Mouse (Mus musculus): ENCODE results near the gene Hsp90aa1. TPM values are rescaled to one million over a fixed set of nuclear protein-coding genes. Genes with fewer than 3 reads are reported as not detected.
A peak's percentile ranks its signal among the peaks of the same experiment; 100 is the strongest.
"Not testable (repeated sequence)": the region's sequence is repeated elsewhere in the genome, so short reads cannot be mapped to it uniquely, and the experiment has no call there.

The Hsp90aa1 gene
- polyA plus RNA-seq, 1 experiment from 2014 or later, result 675 TPM

DNA sequence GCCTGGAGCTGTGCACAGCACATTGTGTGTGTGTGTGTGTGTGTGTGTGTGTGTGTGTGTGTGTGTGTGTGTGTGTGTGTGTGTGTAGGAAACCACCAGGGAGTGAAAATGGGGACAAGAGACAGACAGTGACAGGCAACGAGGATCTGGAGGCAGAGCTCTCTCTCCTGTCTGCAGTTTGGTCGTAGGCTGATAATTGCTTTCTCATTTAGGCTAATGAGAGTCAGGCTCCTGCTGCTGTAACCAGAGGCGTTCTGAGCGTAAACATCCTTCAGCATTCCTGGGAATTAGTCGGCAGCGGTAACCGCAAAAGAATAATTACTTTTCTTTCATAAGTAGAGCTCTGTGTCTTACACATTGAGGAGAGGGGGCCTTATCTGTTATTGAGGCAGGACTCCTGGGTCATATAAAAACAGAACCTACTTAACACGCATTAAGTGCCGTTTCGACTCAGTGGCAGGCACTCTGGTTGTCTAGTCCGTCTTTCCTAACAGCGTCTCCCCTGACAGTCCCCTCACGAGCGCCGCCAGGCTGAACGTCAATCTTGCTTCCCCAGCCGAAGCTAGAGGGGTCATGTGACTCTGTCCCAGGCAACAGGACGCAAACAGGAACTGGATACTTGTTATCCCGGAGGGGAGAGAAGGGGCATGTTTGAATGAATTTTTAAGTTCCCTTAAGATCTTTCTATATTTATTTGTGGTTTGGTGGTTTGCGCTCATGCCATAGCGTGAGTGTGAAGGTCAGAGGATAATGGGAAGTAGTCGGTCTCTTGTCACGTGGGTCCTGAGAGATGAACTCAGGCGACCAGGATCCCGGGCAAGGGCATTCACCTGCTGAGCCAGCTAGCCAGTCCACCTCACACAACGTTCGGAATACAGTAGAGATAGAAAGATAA is 4.1 kb upstream of the Hsp90aa1 start:
- no peaks in the 10 kb centered on the region for H3K36me3 ChIP-seq (ENCODE audit: control insufficient read depth, insufficient read depth, low read length)
- no peaks in the 10 kb centered on the region for H3K9me3 ChIP-seq (ENCODE audit: control insufficient read depth, low read length)
- H3K4me2 ChIP-seq (ENCODE audit: low read length), result peak overlapping the region; percentile 71
- peaks cover 9 to 16% of the 10 kb centered on the region in 2 experiments for H3K4me1 ChIP-seq (ENCODE audit: control insufficient read depth in 2 of 2, insufficient read depth in 2 of 2, low read length in 2 of 2)
- H3K27me3 ChIP-seq (ENCODE audit: control insufficient read depth, insufficient read depth, low read length), result no peaks in the 10 kb centered on the region
- 0 out of 2 replicates have a peak, but pooled peaks have one; percentile 64 for ATAC-seq (ENCODE audit: insufficient number of reproducible peaks, insufficient read depth, low FRiP score, low read depth)
- peak overlapping the region; percentile 54 for H3K9ac ChIP-seq (ENCODE audit: low read length)
- under 1% methylated on average over 27 of the region's 27 CpGs for WGBS
- peak overlapping the region; percentile 41 to 43 for H3K4me3 ChIP-seq (ENCODE audit: control insufficient read depth in 1 of 2, insufficient read depth in 1 of 2, low read depth in 1 of 2, low read length in 2 of 2)
- H3K27ac ChIP-seq (replicated peaks in 1 of 2; ENCODE audit: control insufficient read depth in 1 of 2, insufficient read depth in 1 of 2, low read depth in 2 of 2, low read length in 2 of 2), result peak overlapping the region; percentile 19 to 66

- H3K27ac ChIP-seq (replicated peaks in 1 of 2; ENCODE audit: control insufficient read depth in 1 of 2, insufficient read depth in 1 of 2, low read depth in 2 of 2, low read length in 2 of 2); H3K36me3 ChIP-seq (ENCODE audit: control insufficient read depth, insufficient read depth, low read length); H3K4me3 ChIP-seq (ENCODE audit: control insufficient read depth in 1 of 2, insufficient read depth in 1 of 2, low read depth in 1 of 2, low read length in 2 of 2); H3K4me2 ChIP-seq (ENCODE audit: low read length); H3K27me3 ChIP-seq (ENCODE audit: control insufficient read depth, insufficient read depth, low read length); H3K9ac ChIP-seq (ENCODE audit: low read length); H3K9me3 ChIP-seq (ENCODE audit: control insufficient read depth, low read length); ATAC-seq (ENCODE audit: insufficient number of reproducible peaks, insufficient read depth, low FRiP score, low read depth): not testable (repeated sequence)
- 82% methylated on average over 4 of the region's 4 CpGs for WGBS
- H3K4me1 ChIP-seq (ENCODE audit: control insufficient read depth in 2 of 2, insufficient read depth in 2 of 2, low read length in 2 of 2), result peaks cover 14 to 25% of the 10 kb centered on the region in 2 experiments
Measured at GRCm38 (mm10) chr12:110705419-110705818, 2.9 kb upstream of the Hsp90aa1 start.

DNA sequence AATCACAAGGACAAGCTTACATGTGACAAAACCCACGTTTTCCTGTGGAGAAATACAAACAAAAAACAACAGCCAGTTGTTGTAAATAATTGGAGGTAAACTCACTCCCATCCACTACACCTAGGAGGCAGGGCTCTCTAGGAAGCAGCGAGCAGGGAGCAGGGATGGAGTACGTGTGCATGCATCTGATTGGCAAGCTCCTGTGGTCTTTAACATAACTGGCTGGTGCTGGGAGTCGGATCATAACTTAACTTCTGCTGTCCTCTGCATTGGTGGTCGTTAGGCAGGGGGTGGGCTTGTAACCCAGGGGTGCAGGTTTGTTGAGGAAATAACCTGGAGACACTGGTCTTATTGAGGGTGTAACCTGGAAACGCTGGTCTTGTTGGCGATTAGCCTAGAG is 1.2 kb upstream of the Hsp90aa1 start:
- no peaks in the 10 kb centered on the region for H3K36me3 ChIP-seq (ENCODE audit: control insufficient read depth, insufficient read depth, low read length)
- peaks cover 18 to 31% of the 10 kb centered on the region in 2 experiments for H3K4me1 ChIP-seq (ENCODE audit: control insufficient read depth in 2 of 2, insufficient read depth in 2 of 2, low read length in 2 of 2)
- no peak for ATAC-seq (ENCODE audit: insufficient number of reproducible peaks, insufficient read depth, low FRiP score, low read depth)
- 57% methylated on average over 7 of the region's 7 CpGs for WGBS
- H3K4me3 ChIP-seq (ENCODE audit: control insufficient read depth in 1 of 2, insufficient read depth in 1 of 2, low read depth in 1 of 2, low read length in 2 of 2), result no peak overlapping the region
- no peak overlapping the region; the same call in 1 of the 2 replicates for H3K4me2 ChIP-seq (ENCODE audit: low read length)
- peak overlapping the region; percentile 58; the same call in 1 of the 2 replicates for H3K9ac ChIP-seq (ENCODE audit: low read length)
- H3K27me3 ChIP-seq (ENCODE audit: control insufficient read depth, insufficient read depth, low read length), result no peaks in the 10 kb centered on the region
- peak overlapping the region in 1 of 2 experiments; percentile 57; a peak in 1 of 4 replicates for H3K27ac ChIP-seq (replicated peaks in 1 of 2; ENCODE audit: control insufficient read depth in 1 of 2, insufficient read depth in 1 of 2, low read depth in 2 of 2, low read length in 2 of 2)
- no peaks in the 10 kb centered on the region for H3K9me3 ChIP-seq (ENCODE audit: control insufficient read depth, low read length)

DNA sequence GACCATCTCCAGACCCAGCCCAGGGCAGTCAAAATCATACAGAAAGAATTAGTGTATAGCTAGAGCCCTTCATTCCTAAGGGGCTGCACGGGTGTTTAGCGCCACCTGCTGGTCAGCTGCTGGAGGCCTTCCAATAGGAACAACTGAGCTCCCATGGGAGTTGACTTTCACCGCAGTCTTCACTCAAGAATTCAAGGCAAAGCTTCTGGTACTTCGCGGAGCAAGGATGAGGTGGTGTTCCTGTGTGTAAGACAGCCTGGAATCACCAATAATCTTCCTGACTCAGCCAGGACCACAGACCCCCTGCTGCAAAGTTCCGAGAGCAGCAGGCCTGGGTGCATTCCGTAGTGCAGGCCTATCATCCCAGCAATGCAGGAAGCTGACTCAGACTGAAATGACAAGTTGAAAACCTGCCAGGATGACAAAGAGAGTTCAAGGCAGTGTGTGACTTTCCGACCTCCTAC is 512 bp upstream of the Hsp90aa1 start:
- Histone ChIP-seq H3K36me3 (ENCODE audit: control insufficient read depth, insufficient read depth, low read length) (no peaks in the 10 kb centered on the region), H3K27ac (replicated peaks in 1 of 2; ENCODE audit: control insufficient read depth in 1 of 2, insufficient read depth in 1 of 2, low read depth in 2 of 2, low read length in 2 of 2) (peak overlapping the region; percentile 37 to 57; a peak in 2 of 4 replicates), H3K4me1 (ENCODE audit: control insufficient read depth in 2 of 2, insufficient read depth in 2 of 2, low read length in 2 of 2) (peaks cover 20 to 35% of the 10 kb centered on the region in 2 experiments), H3K27me3 (ENCODE audit: control insufficient read depth, insufficient read depth, low read length) (no peaks in the 10 kb centered on the region), H3K4me3 (ENCODE audit: control insufficient read depth in 1 of 2, insufficient read depth in 1 of 2, low read depth in 1 of 2, low read length in 2 of 2) (peak overlapping the region in 1 of 2 experiments; percentile 12; a peak in 1 of 4 replicates), H3K9me3 (ENCODE audit: control insufficient read depth, low read length) (no peaks in the 10 kb centered on the region), H3K4me2 (ENCODE audit: low read length) (peak overlapping the region; percentile 48), H3K9ac (ENCODE audit: low read length) (peak overlapping the region; percentile 58; the same call in 1 of the 2 replicates)
- ATAC-seq (ENCODE audit: insufficient number of reproducible peaks, insufficient read depth, low FRiP score, low read depth), result peak; percentile 37; the same call in 1 of the 2 replicates
- 7% methylated on average over 8 of the region's 8 CpGs for WGBS

GRCm38 (mm10) chr12:110701363-110701762 is 1.2 kb downstream of the Hsp90aa1 start:
- not testable (repeated sequence) for H3K27ac ChIP-seq (replicated peaks in 1 of 2; ENCODE audit: control insufficient read depth in 1 of 2, insufficient read depth in 1 of 2, low read depth in 2 of 2, low read length in 2 of 2); H3K27me3 ChIP-seq (ENCODE audit: control insufficient read depth, insufficient read depth, low read length); ATAC-seq (ENCODE audit: insufficient number of reproducible peaks, insufficient read depth, low FRiP score, low read depth); H3K9ac ChIP-seq (ENCODE audit: low read length); H3K4me2 ChIP-seq (ENCODE audit: low read length); H3K36me3 ChIP-seq (ENCODE audit: control insufficient read depth, insufficient read depth, low read length); H3K9me3 ChIP-seq (ENCODE audit: control insufficient read depth, low read length); H3K4me3 ChIP-seq (ENCODE audit: control insufficient read depth in 1 of 2, insufficient read depth in 1 of 2, low read depth in 1 of 2, low read length in 2 of 2)
- WGBS, result 22% methylated on average over 3 of the region's 3 CpGs
- peaks cover 21 to 39% of the 10 kb centered on the region in 2 experiments for H3K4me1 ChIP-seq (ENCODE audit: control insufficient read depth in 2 of 2, insufficient read depth in 2 of 2, low read length in 2 of 2)

DNA sequence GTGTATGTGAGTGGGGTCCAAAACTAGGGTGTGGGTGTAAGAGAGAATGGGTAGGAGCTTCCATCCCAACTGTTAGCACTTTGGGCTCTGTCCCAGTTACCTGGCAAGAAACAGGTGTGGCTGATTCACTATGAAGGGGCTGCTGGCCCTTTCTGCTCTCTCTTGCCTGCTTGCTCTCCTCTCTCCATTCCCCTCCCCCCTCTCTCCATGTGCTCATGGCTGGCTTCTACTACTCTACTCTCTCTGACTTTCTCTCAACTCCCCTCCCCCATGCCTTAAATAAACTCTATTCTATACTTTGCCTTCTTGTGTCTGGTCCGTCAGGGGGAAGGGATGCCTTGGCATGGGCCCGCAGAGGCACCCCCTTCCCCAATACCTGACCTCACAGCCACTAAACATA is 1.8 kb downstream of the Hsp90aa1 start:
- Histone ChIP-seq H3K27ac (replicated peaks in 1 of 2; ENCODE audit: control insufficient read depth in 1 of 2, insufficient read depth in 1 of 2, low read depth in 2 of 2, low read length in 2 of 2) (no peak overlapping the region), H3K36me3 (ENCODE audit: control insufficient read depth, insufficient read depth, low read length) (no peaks in the 10 kb centered on the region), H3K4me3 (ENCODE audit: control insufficient read depth in 1 of 2, insufficient read depth in 1 of 2, low read depth in 1 of 2, low read length in 2 of 2) (no peak overlapping the region), H3K4me1 (ENCODE audit: control insufficient read depth in 2 of 2, insufficient read depth in 2 of 2, low read length in 2 of 2) (peaks cover 21 to 37% of the 10 kb centered on the region in 2 experiments), H3K27me3 (ENCODE audit: control insufficient read depth, insufficient read depth, low read length) (no peaks in the 10 kb centered on the region), H3K9me3 (ENCODE audit: control insufficient read depth, low read length) (no peaks in the 10 kb centered on the region), H3K4me2 (ENCODE audit: low read length) (no peak overlapping the region), H3K9ac (ENCODE audit: low read length) (peak overlapping the region; percentile 34; the same call in 1 of the 2 replicates)
- WGBS, result 65% methylated on average over 2 of the region's 2 CpGs
- ATAC-seq (ENCODE audit: insufficient number of reproducible peaks, insufficient read depth, low FRiP score, low read depth), result no peak

DNA sequence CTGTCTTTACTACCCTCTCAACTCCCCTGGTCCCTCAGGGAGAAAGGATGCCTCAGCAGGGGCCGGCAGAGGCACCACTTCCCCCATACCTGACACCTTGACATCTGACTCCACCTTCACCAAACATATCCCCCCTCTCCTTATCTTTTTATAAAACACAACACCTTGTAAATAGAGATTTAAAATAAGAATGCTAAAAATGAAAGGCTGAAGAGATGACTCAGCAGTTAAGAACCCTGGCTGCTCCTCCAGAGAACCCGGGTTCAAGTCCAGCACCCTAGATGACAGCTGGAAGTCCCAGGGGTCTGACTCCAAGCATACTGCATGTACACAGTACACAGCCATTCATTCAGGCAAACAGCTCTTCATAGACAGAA is 3.4 kb downstream of the Hsp90aa1 start:
- Histone ChIP-seq H3K9ac (ENCODE audit: low read length) (peak overlapping the region; percentile 3; the same call in 1 of the 2 replicates), H3K4me2 (ENCODE audit: low read length) (no peak overlapping the region)

More for the DNA sequence above, 3.4 kb downstream of the Hsp90aa1 start:
- Histone ChIP-seq H3K36me3 (ENCODE audit: control insufficient read depth, insufficient read depth, low read length) (peaks cover 8% of the 10 kb centered on the region), H3K4me3 (ENCODE audit: control insufficient read depth in 1 of 2, insufficient read depth in 1 of 2, low read depth in 1 of 2, low read length in 2 of 2) (no peak overlapping the region), H3K4me1 (ENCODE audit: control insufficient read depth in 2 of 2, insufficient read depth in 2 of 2, low read length in 2 of 2) (peaks cover 21 to 44% of the 10 kb centered on the region in 2 experiments), H3K27ac (replicated peaks in 1 of 2; ENCODE audit: control insufficient read depth in 1 of 2, insufficient read depth in 1 of 2, low read depth in 2 of 2, low read length in 2 of 2) (no peak overlapping the region; a peak in 1 of 4 replicates), H3K27me3 (ENCODE audit: control insufficient read depth, insufficient read depth, low read length) (no peaks in the 10 kb centered on the region), H3K9me3 (ENCODE audit: control insufficient read depth, low read length) (no peaks in the 10 kb centered on the region)
- ATAC-seq (ENCODE audit: insufficient number of reproducible peaks, insufficient read depth, low FRiP score, low read depth), result no peak
- 48% methylated on average over 2 of the region's 2 CpGs for WGBS
